Mouse (Mus musculus): Measurements from ENCODE around the gene Psors1c2.

Psors1c2 gene

GRCm38 (mm10) chr17:35512916-35513626 is 19.9 kb upstream of the Psors1c2 start:
- TF ChIP-seq GATA4 (IDR thresholded peaks at IDR 0.05; ENCODE audit: insufficient replicate concordance, low read length): no peak

DNA sequence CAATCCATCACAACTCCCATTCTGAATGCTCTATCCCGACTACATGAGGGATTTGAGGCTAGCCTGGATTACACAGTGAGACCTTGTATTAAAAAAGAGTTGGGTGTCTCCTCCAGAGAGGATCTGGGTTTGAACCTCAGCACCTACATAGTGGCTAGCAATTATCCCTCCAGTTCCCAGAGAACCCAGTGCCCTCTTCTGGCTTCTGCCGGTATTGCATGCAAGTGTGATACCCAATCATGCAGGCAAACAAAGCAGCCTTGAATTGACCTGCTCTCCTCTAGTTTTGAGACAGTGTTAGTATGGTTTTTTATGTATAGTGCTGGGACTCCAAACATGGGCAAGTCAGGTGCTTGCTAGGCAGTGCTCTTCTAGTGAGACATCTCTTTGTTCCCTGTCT is 19.1 kb upstream of the Psors1c2 start:
- no peak for TF ChIP-seq GATA4 (IDR thresholded peaks at IDR 0.05; ENCODE audit: insufficient replicate concordance, low read length)

GRCm38 (mm10) chr17:35514756-35515155 is 18.2 kb upstream of the Psors1c2 start:
- TF ChIP-seq GATA4 (IDR thresholded peaks at IDR 0.05; ENCODE audit: insufficient replicate concordance, low read length): no peak

- TF ChIP-seq GATA4 (IDR thresholded peaks at IDR 0.05; ENCODE audit: insufficient replicate concordance, low read length): no peak
Observed at GRCm38 (mm10) chr17:35515911-35516640, 16.9 kb upstream of the Psors1c2 start.

- no peak for TF ChIP-seq GATA4 (IDR thresholded peaks at IDR 0.05; ENCODE audit: insufficient replicate concordance, low read length)
Observed at GRCm38 (mm10) chr17:35516652-35517500, 16.1 kb upstream of the Psors1c2 start, which contains the start of the genes Tcf19 and Cchcr1. Tcf19 (minus strand) TSS chr17:35516824. Cchcr1 (plus strand) TSS chr17:35517100.

- no peak for TF ChIP-seq GATA4 (IDR thresholded peaks at IDR 0.05; ENCODE audit: insufficient replicate concordance, low read length)
Observed at GRCm38 (mm10) chr17:35517526-35517925, 15.5 kb upstream of the Psors1c2 start.

DNA sequence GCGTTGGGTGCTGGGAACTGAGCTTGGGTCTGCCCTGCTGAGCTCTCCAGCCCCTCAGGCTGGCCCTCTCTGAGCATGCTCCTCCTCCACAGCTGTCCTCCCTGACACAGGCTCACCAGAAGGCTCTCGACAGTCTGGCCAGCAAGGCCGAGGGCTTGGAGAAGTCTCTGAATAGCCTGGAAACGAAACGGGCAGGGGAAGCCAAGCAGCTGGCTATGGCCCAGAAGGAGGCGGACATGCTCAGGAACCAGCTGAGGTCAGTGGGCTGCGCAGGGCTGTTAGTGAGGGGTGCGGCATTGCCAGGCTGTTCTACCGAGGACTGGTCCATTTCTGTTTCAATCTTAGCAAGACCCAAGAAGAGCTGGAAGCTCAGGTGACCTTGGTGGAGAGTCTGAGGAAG is 8.6 kb upstream of the Psors1c2 start:
- no peak for TF ChIP-seq GATA4 (IDR thresholded peaks at IDR 0.05; ENCODE audit: insufficient replicate concordance, low read length)

- TF ChIP-seq GATA4 (IDR thresholded peaks at IDR 0.05; ENCODE audit: insufficient replicate concordance, low read length): no peak
Observed at GRCm38 (mm10) chr17:35526644-35527043, 6.4 kb upstream of the Psors1c2 start.

- TF ChIP-seq GATA4 (IDR thresholded peaks at IDR 0.05; ENCODE audit: insufficient replicate concordance, low read length): no peak
Observed at GRCm38 (mm10) chr17:35532360-35532759, 641 bp upstream of the Psors1c2 start.

- no peak for TF ChIP-seq GATA4 (IDR thresholded peaks at IDR 0.05; ENCODE audit: insufficient replicate concordance, low read length)
Observed at GRCm38 (mm10) chr17:35534343-35534742, 1.3 kb downstream of the Psors1c2 start.

DNA sequence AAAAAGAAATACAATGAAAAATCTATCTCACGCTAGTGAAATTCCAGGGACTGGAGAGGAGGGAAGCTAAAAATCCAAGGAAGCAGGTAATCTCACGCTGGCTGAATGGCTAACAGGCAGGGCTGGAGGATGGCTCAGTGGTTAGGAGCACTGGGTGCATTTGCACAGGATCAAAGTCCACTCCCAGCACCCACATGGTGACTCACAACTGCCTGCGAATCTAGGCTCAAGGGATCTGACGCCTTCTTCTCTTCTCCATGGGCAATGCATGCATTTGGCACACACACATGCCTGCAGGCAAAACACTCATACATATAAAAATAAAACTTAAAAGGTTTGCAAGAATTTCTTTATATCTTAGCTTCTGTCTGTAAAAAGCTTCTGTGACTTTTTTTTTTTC is 4.4 kb downstream of the Psors1c2 start:
- TF ChIP-seq GATA4 (IDR thresholded peaks at IDR 0.05; ENCODE audit: insufficient replicate concordance, low read length): no peak

DNA sequence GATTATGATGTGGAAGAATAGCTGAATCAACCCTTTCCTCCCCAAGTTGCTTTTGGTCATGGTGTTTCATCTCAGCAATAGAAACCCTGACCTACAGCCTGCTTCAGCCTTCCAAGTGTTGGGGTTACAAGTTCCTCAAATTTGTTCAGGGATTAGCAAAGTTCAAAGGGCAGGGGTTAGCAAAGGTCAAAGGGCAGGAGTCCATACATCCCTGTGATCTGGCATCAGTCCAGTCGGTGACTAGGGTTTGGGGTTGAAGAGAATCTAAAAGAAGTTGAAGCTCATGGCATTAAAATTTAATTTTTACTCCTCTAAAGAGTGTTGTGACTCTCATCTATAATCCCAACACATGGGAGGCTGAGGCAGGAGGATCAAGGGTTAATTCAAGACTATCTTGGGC is 5.5 kb downstream of the Psors1c2 start:
- no peak for TF ChIP-seq GATA4 (IDR thresholded peaks at IDR 0.05; ENCODE audit: insufficient replicate concordance, low read length)

- TF ChIP-seq GATA4 (IDR thresholded peaks at IDR 0.05; ENCODE audit: insufficient replicate concordance, low read length): no peak
Observed at GRCm38 (mm10) chr17:35539540-35539939, 6.5 kb downstream of the Psors1c2 start.

GRCm38 (mm10) chr17:35542761-35543411 is 9.9 kb downstream of the Psors1c2 start:
- TF ChIP-seq GATA4 (IDR thresholded peaks at IDR 0.05; ENCODE audit: insufficient replicate concordance, low read length): no peak

GRCm38 (mm10) chr17:35543412-35543861 is 10.4 kb downstream of the Psors1c2 start:
- TF ChIP-seq GATA4 (IDR thresholded peaks at IDR 0.05; ENCODE audit: insufficient replicate concordance, low read length): no peak

Data from liver, adult (tissue).